Mouse (Mus musculus) 3134 (cell line): ENCODE data around the gene Cul1.

Experiments used
- DNase-seq: peaks from one replicate; pipeline ENCODE4 v3.0.0-alpha.2; 2011; ENCODE audit warnings: low spot score; ENCODE audit not compliant: insufficient read length; ENCODE audit errors: extremely low read depth

The Cul1 gene

GRCm38 (mm10) chr6:47469760-47470159, 16.6 kb downstream of the Cul1 start:
- DNase-seq, result no peak

- no peak for DNase-seq
Observed at GRCm38 (mm10) chr6:47472444-47472843, 19.2 kb downstream of the Cul1 start.

GRCm38 (mm10) chr6:47482027-47482426, 28.8 kb downstream of the Cul1 start:
- DNase-seq, result no peak

- DNase-seq, result no peak
Observed at GRCm38 (mm10) chr6:47494562-47494961, 41.4 kb downstream of the Cul1 start.

GRCm38 (mm10) chr6:47520030-47520429, 66.8 kb downstream of the Cul1 start:
- no peak for DNase-seq

GRCm38 (mm10) chr6:47522431-47522830, 69.2 kb downstream of the Cul1 start:
- DNase-seq, result no peak

GRCm38 (mm10) chr6:47525041-47525440, 71.8 kb downstream of the Cul1 start:
- peak; percentile 6 for DNase-seq

- DNase-seq, result no peak
Observed at GRCm38 (mm10) chr6:47526446-47526845, 73.2 kb downstream of the Cul1 start.

GRCm38 (mm10) chr6:47527129-47527528, 73.9 kb downstream of the Cul1 start:
- no peak for DNase-seq

GRCm38 (mm10) chr6:47527655-47528054, 74.5 kb downstream of the Cul1 start:
- no peak for DNase-seq

- no peak for DNase-seq
Observed at GRCm38 (mm10) chr6:47532547-47532946, 79.3 kb downstream of the Cul1 start.

GRCm38 (mm10) chr6:47535333-47535732, 82.1 kb downstream of the Cul1 start:
- no peak for DNase-seq

- DNase-seq, result no peak
Observed at GRCm38 (mm10) chr6:47552280-47552679, 99.1 kb downstream of the Cul1 start.

GRCm38 (mm10) chr6:47559287-47559686, 106.1 kb downstream of the Cul1 start:
- DNase-seq, result no peak

- DNase-seq, result no peak
Observed at GRCm38 (mm10) chr6:47560407-47560806, 107.2 kb downstream of the Cul1 start.

GRCm38 (mm10) chr6:47560846-47561245, 107.6 kb downstream of the Cul1 start:
- no peak for DNase-seq

- no peak for DNase-seq
Observed at GRCm38 (mm10) chr6:47561426-47561825, 108.2 kb downstream of the Cul1 start.

GRCm38 (mm10) chr6:47565326-47566035, 112.3 kb downstream of the Cul1 start:
- no peak for DNase-seq

- DNase-seq, result no peak
Observed at GRCm38 (mm10) chr6:47572887-47573286, 119.7 kb downstream of the Cul1 start.
